Mouse (Mus musculus) cerebellum, adult 2 months (tissue): ENCODE results near the gene Phc2.

ENCODE experiments used
- CTCF ChIP-seq: fragments of 200-500 bp; IDR thresholded peaks from 2 replicates; pipeline ENCODE4 v1.5.1; 2011; ENCODE audit warnings: low read depth, mild to moderate bottlenecking, control low read depth, low read length, moderate library complexity, borderline replicate concordance; ENCODE audit not compliant: insufficient read depth
- POLR2A ChIP-seq: fragments of 200-500 bp; IDR thresholded peaks from 2 replicates; pipeline ENCODE4 v1.6.1; 2011; ENCODE audit warnings: low read length, control low read depth, borderline replicate concordance; ENCODE audit not compliant: insufficient read depth

DNA sequence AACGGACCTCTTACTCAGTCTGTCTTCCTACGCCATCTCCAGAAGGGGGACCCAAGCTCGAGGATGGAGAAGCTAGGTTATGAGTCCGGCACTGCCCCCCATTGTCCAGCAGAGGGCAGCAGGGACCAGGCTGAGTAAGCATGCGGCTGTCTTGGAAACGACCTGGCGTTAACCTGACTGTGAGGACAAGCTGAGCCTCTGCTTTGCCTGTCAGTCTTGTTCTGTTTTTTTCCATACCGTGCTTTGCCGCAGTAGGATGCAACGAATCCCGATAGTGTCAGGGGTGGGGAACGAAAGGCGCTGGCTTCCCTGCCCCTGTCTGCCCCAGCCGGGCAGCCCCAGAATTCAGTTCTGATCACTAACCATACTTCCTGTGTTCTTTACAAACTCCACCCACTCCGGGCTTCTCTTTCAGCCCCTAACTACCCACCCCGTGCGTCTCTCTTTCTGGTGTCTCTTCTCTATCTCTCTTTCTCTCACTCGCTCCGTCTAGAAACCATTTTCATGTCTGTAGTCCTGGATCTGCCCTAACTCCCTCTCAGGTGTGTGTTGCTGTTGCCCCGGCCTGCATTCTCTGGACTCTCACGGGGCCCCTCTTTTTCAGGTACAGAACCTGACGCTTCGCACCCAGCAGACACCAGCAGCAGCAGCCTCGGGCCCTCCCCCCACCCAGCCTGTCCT lies 57.1 kb downstream of the Phc2 start:
- peak; percentile 100 for TF ChIP-seq CTCF
- TF ChIP-seq POLR2A = no peak
